Mouse (Mus musculus) neural tube, embryonic 11.5 days (tissue): ENCODE data around the gene Arhgef11. TPM values are rescaled to one million over a fixed set of nuclear protein-coding genes. Genes with fewer than 3 reads are reported as not detected.

Source experiments
- ATAC-seq: fragments of 200-750 bp; cut with Nextera tagmentation; 2 replicates; pipeline ENCODE4 v1.8.0; 2017; ENCODE audit warnings: moderate number of reproducible peaks, mild to moderate bottlenecking, moderate TSS enrichment, moderate library complexity; ENCODE audit not compliant: insufficient read depth, low FRiP score, low TSS enrichment
- DNase-seq: peaks from one replicate; pipeline ENCODE4 v3.0.0-alpha.2; 2015; ENCODE audit warnings: low spot score
- H3K27ac ChIP-seq: fragments of 300-500 bp; sonication (generic); 2 replicates; pipeline ENCODE4 v1.5.1; 2014; ENCODE audit warnings: low read depth, mild to moderate bottlenecking, low read length
- H3K27me3 ChIP-seq: fragments of 300-500 bp; sonication (generic); 2 replicates; pipeline ENCODE4 v1.6.1; 2014; ENCODE audit warnings: mild to moderate bottlenecking, low read length, mixed read lengths; ENCODE audit not compliant: control insufficient read depth, insufficient read depth
- H3K36me3 ChIP-seq: fragments of 300-500 bp; sonication (generic); 2 replicates; pipeline ENCODE4 v1.6.1; 2014; ENCODE audit warnings: mild to moderate bottlenecking, low read length, moderate library complexity, mixed read lengths; ENCODE audit not compliant: control insufficient read depth, insufficient read depth
- H3K4me1 ChIP-seq: fragments of 300-500 bp; sonication (generic); 2 replicates; pipeline ENCODE4 v1.6.1; 2014; ENCODE audit warnings: low read length, mixed read lengths; ENCODE audit not compliant: control insufficient read depth, insufficient read depth
- H3K4me2 ChIP-seq: fragments of 300-500 bp; sonication (generic); 2 replicates; pipeline ENCODE4 v1.6.1; 2014; ENCODE audit warnings: low read depth, mild to moderate bottlenecking, moderate library complexity
- H3K4me3 ChIP-seq: fragments of 300-500 bp; sonication (generic); 2 replicates; pipeline ENCODE4 v1.5.1; 2014; ENCODE audit warnings: low read depth, low read length
- H3K9ac ChIP-seq: fragments of 300-500 bp; sonication (generic); 2 replicates; pipeline ENCODE4 v1.6.1; 2014; ENCODE audit warnings: mild to moderate bottlenecking, low read length
- H3K9me3 ChIP-seq: fragments of 300-500 bp; sonication (generic); 2 replicates; pipeline ENCODE4 v1.6.1; 2016; ENCODE audit warnings: low read length; ENCODE audit not compliant: control insufficient read depth
- WGBS: fragments of 180-500 bp; shearing (Covaris S2); extraction: QIAGEN DNeasy Blood & Tissue Kit; methylation state at CpG from one replicate; pipeline ENCODE4 v1.1.7; 2014; 5-methylcytosine and 5-hydroxymethylcytosine counted together
- polyA plus RNA-seq: library from polyadenylated mRNA; unstranded; fragments of >200 nt; fragmentation: Nextera tagmentation; extraction: Ambion mirVana; gene quantifications from 2 replicates; pipeline ENCODE4 v1.2.1, GENCODE M21; 2014

Arhgef11 gene
- polyA plus RNA-seq, 1 experiment from 2014 or later, result 18.3 TPM

- ATAC-seq (no peak), DNase-seq (no peak)
- WGBS, result 93% methylated on average over 6 of the region's 6 CpGs
- Histone ChIP-seq H3K4me3 (no peak overlapping the region), H3K9ac (no peak overlapping the region), H3K9me3 (no peaks in the 10 kb centered on the region), H3K4me2 (no peak overlapping the region), H3K4me1 (no peaks in the 10 kb centered on the region), H3K36me3 (peaks cover 32% of the 10 kb centered on the region), H3K27me3 (no peaks in the 10 kb centered on the region), H3K27ac (no peak overlapping the region)
Observed at GRCm38 (mm10) chr3:87728696-87729095, 111.3 kb downstream of the Arhgef11 start.

GRCm38 (mm10) chr3:87733098-87733497 lies 115.7 kb downstream of the Arhgef11 start:
- no peak overlapping the region for H3K4me2 ChIP-seq
- ATAC-seq (no peak), DNase-seq (no peak)
- no peak overlapping the region for H3K9ac ChIP-seq
- H3K27me3 ChIP-seq, result no peaks in the 10 kb centered on the region
- no peaks in the 10 kb centered on the region for H3K9me3 ChIP-seq
- H3K4me3 ChIP-seq, result no peak overlapping the region
- 87% methylated on average over 4 of the region's 4 CpGs for WGBS
- H3K36me3 ChIP-seq, result peaks cover 27% of the 10 kb centered on the region
- H3K27ac ChIP-seq, result no peak overlapping the region
- no peaks in the 10 kb centered on the region for H3K4me1 ChIP-seq

GRCm38 (mm10) chr3:87733984-87734761 lies 116.8 kb downstream of the Arhgef11 start:
- Histone ChIP-seq H3K9ac (no peak overlapping the region), H3K4me1 (no peaks in the 10 kb centered on the region), H3K36me3 (peaks cover 30% of the 10 kb centered on the region), H3K4me3 (no peak overlapping the region), H3K27me3 (no peaks in the 10 kb centered on the region), H3K9me3 (no peaks in the 10 kb centered on the region), H3K27ac (no peak overlapping the region), H3K4me2 (no peak overlapping the region)
- WGBS, result 84% methylated on average over 11 of the region's 11 CpGs
- DNase-seq (no peak), ATAC-seq (no peak)

- H3K9ac ChIP-seq, result no peak overlapping the region
- no peaks in the 10 kb centered on the region for H3K9me3 ChIP-seq
- peaks cover 30% of the 10 kb centered on the region for H3K36me3 ChIP-seq
- H3K4me3 ChIP-seq, result no peak overlapping the region
- H3K27ac ChIP-seq, result no peak overlapping the region
- DNase-seq, result no peak
- H3K4me2 ChIP-seq, result no peak overlapping the region
- ATAC-seq, result no peak
- no peaks in the 10 kb centered on the region for H3K27me3 ChIP-seq
- WGBS, result 81% methylated on average over 9 of the region's 9 CpGs
- no peaks in the 10 kb centered on the region for H3K4me1 ChIP-seq
Observed at GRCm38 (mm10) chr3:87735335-87735734, 118.0 kb downstream of the Arhgef11 start.

- Histone ChIP-seq H3K4me3 (no peak overlapping the region), H3K27ac (no peak overlapping the region), H3K4me1 (no peaks in the 10 kb centered on the region), H3K9me3 (no peaks in the 10 kb centered on the region), H3K9ac (no peak overlapping the region), H3K4me2 (no peak overlapping the region), H3K27me3 (no peaks in the 10 kb centered on the region), H3K36me3 (peaks cover 16% of the 10 kb centered on the region)
- WGBS, result 77% methylated on average over 4 of the region's 5 CpGs
- DNase-seq, result no peak
- ATAC-seq, result no peak
Observed at GRCm38 (mm10) chr3:87738906-87739305, 121.5 kb downstream of the Arhgef11 start.

GRCm38 (mm10) chr3:87742013-87742412 lies 124.7 kb downstream of the Arhgef11 start:
- DNase-seq (no peak), ATAC-seq (no peak)
- Histone ChIP-seq H3K9ac (no peak overlapping the region), H3K27me3 (no peaks in the 10 kb centered on the region), H3K27ac (no peak overlapping the region), H3K36me3 (peaks cover 5% of the 10 kb centered on the region), H3K9me3 (no peaks in the 10 kb centered on the region), H3K4me3 (no peak overlapping the region), H3K4me2 (no peak overlapping the region), H3K4me1 (peaks cover 5% of the 10 kb centered on the region; the same call in 1 of the 2 replicates)
- 86% methylated on average over 3 of the region's 3 CpGs for WGBS

GRCm38 (mm10) chr3:87742735-87743134 lies 125.4 kb downstream of the Arhgef11 start:
- no peaks in the 10 kb centered on the region for H3K9me3 ChIP-seq
- peaks cover 3% of the 10 kb centered on the region; the same call in 1 of the 2 replicates for H3K36me3 ChIP-seq
- WGBS, result 87% methylated on average over 16 of the region's 16 CpGs
- H3K27ac ChIP-seq, result no peak overlapping the region
- DNase-seq (no peak), ATAC-seq (no peak)
- no peak overlapping the region for H3K9ac ChIP-seq
- peaks cover 5% of the 10 kb centered on the region; the same call in 1 of the 2 replicates for H3K4me1 ChIP-seq
- H3K27me3 ChIP-seq, result no peaks in the 10 kb centered on the region
- H3K4me3 ChIP-seq, result no peak overlapping the region
- no peak overlapping the region for H3K4me2 ChIP-seq

GRCm38 (mm10) chr3:87743927-87744326 lies 126.6 kb downstream of the Arhgef11 start:
- Histone ChIP-seq H3K4me3 (no peak overlapping the region), H3K36me3 (no peaks in the 10 kb centered on the region; the same call in 1 of the 2 replicates), H3K4me2 (no peak overlapping the region), H3K9me3 (no peaks in the 10 kb centered on the region), H3K27me3 (no peaks in the 10 kb centered on the region), H3K9ac (no peak overlapping the region), H3K27ac (no peak overlapping the region), H3K4me1 (peaks cover 5% of the 10 kb centered on the region; the same call in 1 of the 2 replicates)
- no peak for ATAC-seq
- WGBS, result 88% methylated on average over 4 of the region's 4 CpGs
- no peak for DNase-seq

GRCm38 (mm10) chr3:87745036-87745659 lies 127.8 kb downstream of the Arhgef11 start:
- ATAC-seq, result no peak
- H3K27me3 ChIP-seq, result no peaks in the 10 kb centered on the region
- 33% methylated on average over 18 of the region's 18 CpGs for WGBS
- H3K4me2 ChIP-seq, result peak overlapping the region; percentile 34
- peaks cover 5% of the 10 kb centered on the region; the same call in 1 of the 2 replicates for H3K4me1 ChIP-seq
- H3K9me3 ChIP-seq, result no peaks in the 10 kb centered on the region
- no peak for DNase-seq
- no peak overlapping the region for H3K4me3 ChIP-seq
- H3K27ac ChIP-seq, result no peak overlapping the region
- H3K9ac ChIP-seq, result peak overlapping the region; percentile 35
- H3K36me3 ChIP-seq, result no peaks in the 10 kb centered on the region; the same call in 1 of the 2 replicates
